Mouse (Mus musculus) MEL (cell line): ENCODE measurements around the gene P2ry6.
A peak's percentile ranks its signal among the peaks of the same experiment; 100 is the strongest.

ENCODE experiments used
- BHLHE40 ChIP-seq: IDR thresholded peaks from 2 replicates; pipeline ENCODE4 v1.6.1; 2012; ENCODE audit warnings: low read depth, mild to moderate bottlenecking, inconsistent platforms, low read length, improper control_type of control experiment, borderline replicate concordance
- CHD2 ChIP-seq: IDR thresholded peaks from 2 replicates; pipeline ENCODE4 v1.6.1; 2011; ENCODE audit warnings: low read length, improper control_type of control experiment
- CTCF ChIP-seq, 3 experiments: IDR thresholded peaks in 2 of 3; conservative IDR thresholded peaks in 1 of 3; 2 replicates each; pipeline ENCODE4 v1.5.1; 2011 to 2012; ENCODE audit warnings: low read length in 3 of 3, low read depth in 2 of 3, mild to moderate bottlenecking in 2 of 3, improper control_type of control experiment in 1 of 3, inconsistent platforms in 1 of 3, mixed read lengths in 1 of 3, moderate library complexity in 1 of 3; ENCODE audit not compliant: control insufficient read depth in 1 of 3, insufficient read depth in 1 of 3, poor library complexity in 1 of 3, severe bottlenecking in 1 of 3
- EP300 ChIP-seq, 2 experiments: IDR thresholded peaks; 2 replicates each; pipeline ENCODE4 v1.6.1; 2011; ENCODE audit warnings: improper control_type of control experiment in 2 of 2, low read length in 2 of 2, low read depth in 1 of 2, mild to moderate bottlenecking in 1 of 2
- GATA1 ChIP-seq: IDR thresholded peaks from 2 replicates; pipeline ENCODE4 v1.6.1; 2011; ENCODE audit warnings: low read depth, low read length, improper control_type of control experiment
- HCFC1 ChIP-seq: IDR thresholded peaks from 2 replicates; pipeline ENCODE4 v1.6.1; 2012; ENCODE audit warnings: low read depth, mild to moderate bottlenecking, inconsistent platforms, low read length, improper control_type of control experiment, moderate library complexity
- MAX ChIP-seq: IDR thresholded peaks from 2 replicates; pipeline ENCODE4 v1.6.1; 2011; ENCODE audit warnings: low read length, improper control_type of control experiment
- MYB ChIP-seq: IDR thresholded peaks from 2 replicates; pipeline ENCODE4 v1.6.1; 2011; ENCODE audit warnings: mild to moderate bottlenecking, low read depth, low read length, improper control_type of control experiment
- MYC ChIP-seq: IDR thresholded peaks from 2 replicates; pipeline ENCODE4 v1.6.1; 2011; ENCODE audit warnings: low read depth, mild to moderate bottlenecking, low read length, improper control_type of control experiment, moderate library complexity
- TBP ChIP-seq: IDR thresholded peaks from 2 replicates; pipeline ENCODE4 v1.8.0; 2011; ENCODE audit warnings: low read depth, low read length, improper control_type of control experiment
- USF1 ChIP-seq: IDR thresholded peaks from 2 replicates; pipeline ENCODE4 v1.6.1; 2014; ENCODE audit warnings: low read depth, mild to moderate bottlenecking, inconsistent platforms, low read length, improper control_type of control experiment, moderate library complexity
- ZC3H11A ChIP-seq: IDR thresholded peaks from 2 replicates; pipeline ENCODE4 v1.6.1; 2012; ENCODE audit warnings: low read depth, mild to moderate bottlenecking, inconsistent platforms, low read length, improper control_type of control experiment
- ZNF384 ChIP-seq: IDR thresholded peaks from 2 replicates; pipeline ENCODE4 v1.6.1; 2012; ENCODE audit warnings: low read depth, mild to moderate bottlenecking, inconsistent platforms, low read length, improper control_type of control experiment

DNA sequence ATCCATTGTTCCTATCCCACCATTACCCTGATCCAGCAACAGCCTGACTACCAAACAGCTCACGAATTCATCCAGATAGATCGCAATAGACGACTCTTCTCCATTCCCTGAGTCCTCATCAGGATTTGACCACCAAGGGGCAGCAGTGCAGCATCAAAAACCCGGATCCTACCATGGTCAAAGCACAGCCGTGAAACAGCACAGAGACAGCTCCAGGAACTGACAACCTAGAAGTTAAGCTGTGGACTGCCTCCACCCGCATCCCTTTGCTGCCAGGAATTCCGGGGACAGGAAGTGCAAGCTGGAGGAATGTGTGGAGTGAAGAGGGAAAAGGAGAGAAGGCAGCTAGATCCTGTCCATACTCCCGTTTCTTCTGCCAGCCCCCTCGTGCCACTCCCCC lies 13.6 kb upstream of the P2ry6 start:
- TF ChIP-seq MAX (no peak), BHLHE40 (no peak), ZNF384 (no peak), CTCF (IDR thresholded peaks at IDR 0.05 in 2 of 3, conservative IDR thresholded peaks at IDR 0.05 in 1 of 3; ENCODE audit: control insufficient read depth in 1 of 3, insufficient read depth in 1 of 3, low read depth in 2 of 3, low read length in 3 of 3, poor library complexity in 1 of 3, severe bottlenecking in 1 of 3) (peak; percentile 26 to 70 (median 54)), MYB (no peak), ZC3H11A (peak; percentile 71), MYC (no peak), EP300 (IDR thresholded peaks at IDR 0.05; ENCODE audit: low read depth in 1 of 2, low read length in 2 of 2) (no peak), USF1 (no peak), HCFC1 (no peak), GATA1 (no peak), CHD2 (no peak), TBP (no peak)
